Mouse (Mus musculus): Measurements from ENCODE around the gene Fez1. TPM values are rescaled to one million over a fixed set of nuclear protein-coding genes. Genes with fewer than 3 reads are reported as not detected.

Gene Fez1
- total RNA-seq, 4 experiments from 2014 or later = 5.7 to 10.3 (median 7.5) TPM

DNA sequence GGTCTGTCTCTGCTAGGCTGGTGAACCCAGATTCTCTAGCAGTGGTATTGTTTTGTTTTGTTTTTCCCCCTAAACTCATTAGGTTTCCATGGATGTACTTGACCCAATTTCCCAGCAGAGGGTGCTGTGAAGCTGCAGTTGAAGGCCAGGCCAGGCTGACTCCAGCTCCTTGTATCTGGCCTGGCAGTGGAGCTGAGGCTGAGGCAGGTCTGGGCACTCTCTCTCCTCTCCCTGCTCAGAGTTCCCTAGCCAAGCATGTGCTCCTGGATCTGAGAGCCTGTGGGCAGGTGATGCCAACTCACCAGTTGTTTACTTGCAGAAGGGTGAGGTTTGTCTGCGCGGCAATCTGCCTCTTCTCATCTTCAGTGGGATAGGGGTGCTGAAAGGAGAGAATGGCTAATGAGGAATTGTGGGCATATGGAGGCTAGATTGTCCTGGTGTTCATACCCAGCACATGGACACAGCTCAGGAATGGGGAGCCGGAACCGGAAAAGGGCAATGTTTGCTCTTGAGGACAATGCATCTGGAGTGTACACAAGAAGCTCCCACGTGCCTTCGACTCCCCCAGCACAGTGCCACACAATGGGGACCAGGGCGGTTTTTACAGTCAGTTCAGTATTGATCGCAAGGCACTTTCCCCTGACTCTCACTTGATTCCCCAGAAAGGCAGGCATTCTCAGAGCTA lies 73.5 kb downstream of the Fez1 start:
- DNase-seq = peak; percentile 44

DNA sequence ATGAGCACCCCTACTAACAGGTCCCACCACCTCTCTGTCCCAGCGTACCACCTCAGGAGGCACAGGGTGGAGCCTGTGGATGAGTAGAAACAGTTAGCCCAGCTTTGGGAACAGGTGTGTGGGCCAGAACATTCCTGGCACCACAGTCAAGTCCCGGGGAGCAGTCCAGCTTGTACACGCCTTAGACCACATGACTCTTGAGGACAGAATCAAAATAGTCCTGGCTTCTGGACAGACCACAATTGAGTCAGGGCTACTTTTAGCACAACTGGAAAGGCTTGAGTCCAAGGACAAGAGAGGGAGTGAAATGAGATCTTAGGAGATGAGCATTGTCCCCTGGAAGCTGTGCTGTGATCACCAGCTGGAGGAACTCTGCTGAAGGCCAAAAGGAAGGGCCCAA lies 76.9 kb downstream of the Fez1 start:
- no peak for DNase-seq

DNA sequence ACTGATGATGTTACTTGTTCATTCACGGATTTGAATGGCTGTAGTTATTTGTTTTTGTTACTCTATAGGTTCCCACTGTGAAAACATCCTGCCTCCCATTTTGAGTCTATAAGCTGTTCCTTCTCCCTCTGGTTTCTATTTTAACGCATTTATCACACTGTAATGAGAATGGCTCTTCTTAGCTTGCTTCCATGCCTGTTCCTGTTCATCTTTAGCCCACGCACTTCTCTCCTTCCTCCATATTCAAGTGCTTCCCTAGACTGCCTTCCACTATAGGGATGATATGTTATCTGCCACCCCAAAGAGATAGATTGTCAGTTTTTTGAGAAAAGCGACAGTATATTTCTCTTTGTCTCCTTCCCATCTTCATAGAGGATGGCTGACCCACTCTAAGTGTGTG lies 78.8 kb downstream of the Fez1 start:
- no peak for DNase-seq

DNA sequence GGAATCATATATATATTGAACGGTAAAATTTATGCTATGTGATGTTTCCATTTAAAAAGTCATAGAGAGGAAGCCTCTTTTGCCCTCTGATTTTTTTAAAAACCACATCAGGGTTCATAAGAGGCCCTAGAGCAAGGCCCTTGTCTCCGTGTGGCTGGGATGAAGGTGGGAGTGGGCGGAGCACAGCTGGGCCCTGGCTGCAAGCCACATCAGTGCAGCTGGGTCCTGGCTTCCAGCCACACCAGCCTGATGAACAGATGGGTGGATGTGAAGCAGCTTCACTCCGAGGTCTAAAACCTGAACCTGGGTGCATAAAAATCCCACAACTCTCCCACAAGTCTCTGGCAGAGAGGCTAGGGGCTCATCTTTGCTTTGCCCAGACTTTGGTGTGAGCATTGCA lies 83.8 kb downstream of the Fez1 start:
- DNase-seq = no peak

DNA sequence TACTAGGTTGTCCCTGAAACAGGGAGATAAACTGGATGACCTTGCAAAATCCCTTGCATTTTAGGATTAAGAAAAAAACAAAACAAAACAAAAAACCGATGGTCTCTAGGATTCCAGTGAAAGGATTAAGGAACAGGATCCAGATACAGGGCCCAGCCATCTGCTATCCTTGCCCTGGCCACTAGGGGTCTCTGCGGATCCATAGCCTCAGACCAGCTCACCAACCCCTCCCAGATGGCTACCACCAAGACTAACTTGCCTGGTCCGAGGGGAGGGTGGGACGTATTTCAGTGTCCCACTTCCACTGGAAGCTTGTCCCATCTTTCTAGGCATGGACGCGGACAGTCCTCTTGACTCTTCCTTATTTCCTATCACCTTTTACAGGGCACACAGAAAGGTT lies 94.7 kb downstream of the Fez1 start:
- DNase-seq = peak; percentile 23

DNA sequence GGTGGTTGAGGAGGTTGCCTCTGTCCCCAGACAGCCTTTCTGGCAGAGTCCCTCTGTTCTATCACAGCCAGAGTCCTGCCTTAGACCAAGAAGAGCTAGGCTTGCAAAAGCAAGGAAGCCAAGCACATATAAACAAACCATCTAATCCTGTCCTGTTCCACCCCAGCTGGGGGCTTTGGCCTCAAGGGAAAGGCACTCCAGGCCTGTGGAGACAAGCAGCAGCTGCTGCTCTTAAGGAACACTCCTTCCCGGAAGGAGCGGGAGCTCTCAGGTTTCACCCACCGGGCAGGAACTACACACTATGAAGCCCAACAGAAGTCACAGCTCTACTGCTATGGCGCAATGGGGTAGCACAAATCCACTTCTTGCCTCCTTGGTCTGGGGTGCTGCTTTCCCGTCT lies 95.3 kb downstream of the Fez1 start:
- DNase-seq = no peak

DNA sequence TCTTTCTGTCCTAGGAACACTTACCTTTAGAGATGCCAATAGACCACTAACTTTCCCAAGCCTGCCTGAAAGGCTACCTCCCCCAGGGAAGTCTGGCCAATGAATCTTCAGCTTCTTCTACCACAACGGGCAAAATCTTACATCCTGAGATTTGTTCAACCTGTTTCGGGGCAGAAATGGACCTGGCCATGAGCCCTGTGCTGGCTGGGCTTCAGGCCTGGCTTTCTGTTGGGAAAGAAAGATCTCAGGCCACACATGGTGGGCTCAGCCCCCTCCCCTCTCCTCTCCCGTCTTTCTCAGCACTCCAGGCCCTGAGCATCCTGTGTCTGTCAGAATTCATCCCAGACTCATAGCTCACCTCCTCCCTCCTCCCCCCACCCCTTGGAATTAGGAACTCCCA lies 96.9 kb downstream of the Fez1 start:
- no peak for DNase-seq

DNA sequence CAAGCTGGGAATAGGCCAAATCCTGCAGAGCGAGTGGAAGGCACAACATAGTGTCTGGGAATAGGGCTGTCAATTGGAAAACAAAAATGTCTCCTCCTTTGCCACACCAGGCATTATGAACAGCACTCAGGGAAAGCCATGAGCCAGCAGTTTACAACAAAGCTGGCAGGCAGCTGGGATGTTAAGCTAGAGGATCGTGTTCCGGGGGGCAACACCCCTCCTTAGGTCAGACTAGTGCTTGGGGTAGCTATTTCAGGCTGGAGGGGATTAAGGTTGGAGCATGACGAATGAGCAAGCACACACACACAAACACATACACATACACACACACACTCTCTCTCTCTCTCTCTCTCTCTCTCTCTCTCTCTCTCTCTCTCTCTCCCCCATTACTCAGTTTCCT lies 97.8 kb downstream of the Fez1 start:
- no peak for DNase-seq

DNA sequence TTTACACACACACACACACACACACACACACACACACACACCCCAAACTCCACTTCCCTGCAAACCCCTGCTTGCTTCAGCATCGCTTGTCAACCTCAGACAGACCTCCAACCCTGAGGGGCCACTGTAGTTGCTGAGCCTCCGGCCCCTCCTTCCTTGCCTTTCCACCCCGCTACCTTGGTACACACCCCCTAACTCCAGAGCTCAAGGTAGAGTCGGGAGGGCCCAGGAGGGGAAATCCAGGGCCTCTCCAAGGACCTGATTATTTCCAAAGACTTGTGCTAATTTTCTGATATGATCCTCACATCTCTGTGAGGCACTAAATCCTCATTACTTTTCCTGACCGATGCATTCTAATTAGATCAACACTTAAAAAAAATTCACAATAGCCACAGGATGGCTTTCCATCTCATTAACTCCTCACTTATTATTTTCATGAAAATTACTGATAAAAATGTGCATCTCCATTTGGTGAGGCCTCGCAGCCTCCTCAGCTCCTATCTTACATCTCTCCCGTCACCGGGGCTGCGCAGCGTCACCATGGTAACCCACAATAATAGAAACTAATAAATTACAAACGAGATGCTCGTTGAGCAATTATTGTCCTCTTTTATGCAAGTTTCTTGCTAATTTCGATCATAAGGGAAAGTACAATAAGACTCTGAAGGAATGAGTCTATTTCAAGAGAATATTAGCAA lies 100.2 kb downstream of the Fez1 start:
- DNase-seq = no peak

DNA sequence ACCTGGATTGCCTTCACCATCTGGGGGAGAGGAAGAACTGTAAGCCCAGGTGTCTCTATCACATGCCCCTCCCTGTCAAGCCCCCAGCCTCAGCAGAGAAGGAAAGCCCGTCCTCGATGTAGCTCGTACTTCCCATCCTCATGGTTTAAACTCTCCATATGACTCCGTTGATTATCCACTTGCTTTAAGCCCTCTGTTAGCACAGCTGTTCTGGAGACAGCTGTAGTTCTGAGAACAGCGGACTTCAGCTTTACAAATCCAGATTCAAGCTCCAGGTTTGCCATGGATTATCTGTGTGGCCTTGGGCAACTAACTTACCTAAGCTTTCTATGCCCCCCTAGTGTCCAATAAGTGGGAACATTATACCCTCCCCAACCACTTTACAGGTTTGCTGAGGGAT lies 102.1 kb downstream of the Fez1 start:
- no peak for DNase-seq

Other genes with a start within 250 kb of the Fez1 start
- not detected for gene Gm17689, start 239.2 kb upstream of the Fez1 start, total RNA-seq (2022)
- gene A630095E13Rik, start 178.5 kb upstream of the Fez1 start, total RNA-seq (2022) = not detected
- not detected for gene Acrv1, start 128.6 kb upstream of the Fez1 start, total RNA-seq (2022)
- 1 to 10 TPM; 2.1 to 3.6 (median 2.9) TPM for gene Chek1, start 94.8 kb upstream of the Fez1 start, total RNA-seq (2022)
- gene Stt3a, start 54.2 kb upstream of the Fez1 start, total RNA-seq (2022) = 100 to 1,000 TPM; 245 to 300 (median 274) TPM
- 100 to 1,000 TPM; 117 to 124 (median 122) TPM for gene Ei24, start 24.5 kb upstream of the Fez1 start, total RNA-seq (2022)